Mouse (Mus musculus) stomach, postnatal 0 days (tissue): ENCODE measurements around the gene Tex12.
A peak's percentile ranks its signal among the peaks of the same experiment; 100 is the strongest.

Experiments
- CTCF ChIP-seq: IDR thresholded peaks from 2 replicates; pipeline ENCODE4 v1.5.1; 2016; ENCODE audit warnings: antibody characterized with exemption, low read depth, mild to moderate bottlenecking, moderate library complexity
- EP300 ChIP-seq: optimal IDR thresholded peaks from 2 replicates; pipeline ENCODE3; 2016; ENCODE audit warnings: antibody characterized with exemption

DNA sequence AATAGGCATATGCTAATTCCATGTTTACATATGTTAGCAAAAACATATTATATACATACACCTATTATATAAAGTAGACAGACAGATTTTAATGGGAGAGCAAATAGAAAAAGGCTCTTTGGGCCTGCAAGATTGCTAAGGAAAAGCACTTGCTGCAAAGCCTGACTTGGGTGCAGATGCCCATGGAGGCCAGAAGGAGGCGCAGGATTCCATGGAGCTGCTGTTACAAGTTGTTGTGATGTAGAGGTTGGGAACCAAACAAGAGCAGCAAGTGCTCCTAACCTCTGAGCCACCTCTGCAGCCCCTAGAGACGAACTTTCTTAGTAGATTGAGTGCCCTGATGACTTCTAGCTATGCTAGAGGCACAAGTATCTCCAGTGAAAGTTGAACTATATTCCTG lies 42.3 kb downstream of the Tex12 start:
- peak; percentile 73 for TF ChIP-seq CTCF
- no peak for TF ChIP-seq EP300
